Mouse (Mus musculus) hindbrain, embryonic 13.5 days (tissue): ENCODE results near the gene Fcna. TPM values are rescaled to one million over a fixed set of nuclear protein-coding genes. Genes with fewer than 3 reads are reported as not detected.
A peak's percentile ranks its signal among the peaks of the same experiment; 100 is the strongest.

Experiments
- ATAC-seq: fragments of 200-750 bp; cut with Nextera tagmentation; 2 replicates; pipeline ENCODE4 v1.8.0; 2017; ENCODE audit warnings: moderate TSS enrichment; ENCODE audit not compliant: low FRiP score
- H3K27ac ChIP-seq: fragments of 300-500 bp; sonication (generic); 2 replicates; pipeline ENCODE4 v1.5.1; 2015; ENCODE audit warnings: inconsistent platforms, mild to moderate bottlenecking, moderate library complexity
- H3K27me3 ChIP-seq: fragments of 300-500 bp; sonication (generic); 2 replicates; pipeline ENCODE4 v1.6.1; 2015; ENCODE audit warnings: mild to moderate bottlenecking, inconsistent platforms
- H3K36me3 ChIP-seq: fragments of 300-500 bp; sonication (generic); 2 replicates; pipeline ENCODE4 v1.6.1; 2015; ENCODE audit warnings: mild to moderate bottlenecking, inconsistent platforms
- H3K4me1 ChIP-seq: fragments of 300-500 bp; sonication (generic); replicated peaks from 2 replicates; pipeline ENCODE4 v1.6.1; 2015; ENCODE audit warnings: inconsistent platforms
- H3K4me2 ChIP-seq: fragments of 300-500 bp; sonication (generic); 2 replicates; pipeline ENCODE4 v1.6.1; 2015; ENCODE audit warnings: inconsistent platforms, mild to moderate bottlenecking, moderate library complexity
- H3K4me3 ChIP-seq: fragments of 300-500 bp; sonication (generic); 2 replicates; pipeline ENCODE4 v1.5.1; 2015; ENCODE audit warnings: mild to moderate bottlenecking, inconsistent platforms
- H3K9ac ChIP-seq: fragments of 300-500 bp; sonication (generic); 2 replicates; pipeline ENCODE4 v1.6.1; 2015; ENCODE audit warnings: mild to moderate bottlenecking, inconsistent platforms
- H3K9me3 ChIP-seq: fragments of 300-500 bp; sonication (generic); 2 replicates; pipeline ENCODE4 v1.6.1; 2016; ENCODE audit warnings: inconsistent platforms
- WGBS: fragments of 180-500 bp; shearing (Covaris S2); methylation state at CpG from one replicate; pipeline ENCODE4 v1.1.7; 2015; 5-methylcytosine and 5-hydroxymethylcytosine counted together
- polyA plus RNA-seq: library from polyadenylated mRNA; unstranded; fragments of >200 nt; fragmentation: Nextera tagmentation; extraction: Ambion mirVana; gene quantifications from 2 replicates; pipeline ENCODE4 v1.2.1, GENCODE M21; 2015

Gene Fcna
- polyA plus RNA-seq, 1 experiment from 2014 or later, result 3.3 TPM

- H3K4me1 ChIP-seq, result peaks cover 16% of the 10 kb centered on the region
- 95% methylated on average over 5 of the region's 5 CpGs for WGBS
- no peaks in the 10 kb centered on the region for H3K9me3 ChIP-seq
- H3K9ac ChIP-seq, result no peak overlapping the region
- ATAC-seq, result no peak
- H3K4me3 ChIP-seq, result no peak overlapping the region
- H3K27me3 ChIP-seq, result no peaks in the 10 kb centered on the region
- peaks cover 63% of the 10 kb centered on the region for H3K36me3 ChIP-seq
- H3K4me2 ChIP-seq, result no peak overlapping the region
- H3K27ac ChIP-seq, result no peak overlapping the region
Observed at GRCm38 (mm10) chr2:25602526-25602925, 25.3 kb downstream of the Fcna start.

- Histone ChIP-seq H3K4me1 (no peaks in the 10 kb centered on the region), H3K4me2 (no peak overlapping the region), H3K27ac (no peak overlapping the region), H3K9me3 (no peaks in the 10 kb centered on the region), H3K27me3 (no peaks in the 10 kb centered on the region), H3K9ac (no peak overlapping the region), H3K36me3 (peaks cover 88% of the 10 kb centered on the region), H3K4me3 (no peak overlapping the region)
- ATAC-seq, result no peak
- 90% methylated on average over 2 of the region's 2 CpGs for WGBS
Observed at GRCm38 (mm10) chr2:25600037-25600436, 27.8 kb downstream of the Fcna start.

- Histone ChIP-seq H3K4me3 (no peak overlapping the region), H3K4me2 (no peak overlapping the region), H3K36me3 (peaks cover 92% of the 10 kb centered on the region), H3K27ac (no peak overlapping the region), H3K9ac (no peak overlapping the region), H3K9me3 (no peaks in the 10 kb centered on the region), H3K27me3 (no peaks in the 10 kb centered on the region), H3K4me1 (no peaks in the 10 kb centered on the region)
- no peak for ATAC-seq
- WGBS, result 100% methylated on average over 1 of the region's 1 CpGs
Observed at GRCm38 (mm10) chr2:25598749-25599148, 29.1 kb downstream of the Fcna start.

GRCm38 (mm10) chr2:25596765-25597510, 30.9 kb downstream of the Fcna start:
- H3K27me3 ChIP-seq, result no peaks in the 10 kb centered on the region
- H3K36me3 ChIP-seq, result peaks cover 95% of the 10 kb centered on the region
- H3K4me1 ChIP-seq, result no peaks in the 10 kb centered on the region
- WGBS, result 98% methylated on average over 5 of the region's 5 CpGs
- no peak overlapping the region for H3K4me3 ChIP-seq
- no peak overlapping the region for H3K9ac ChIP-seq
- no peak overlapping the region for H3K4me2 ChIP-seq
- no peak for ATAC-seq
- H3K27ac ChIP-seq, result no peak overlapping the region
- H3K9me3 ChIP-seq, result no peaks in the 10 kb centered on the region

GRCm38 (mm10) chr2:25591863-25592262, 36.0 kb downstream of the Fcna start:
- no peaks in the 10 kb centered on the region for H3K27me3 ChIP-seq
- no peak overlapping the region for H3K4me3 ChIP-seq
- no peak overlapping the region for H3K27ac ChIP-seq
- no peak for ATAC-seq
- no peak overlapping the region for H3K4me2 ChIP-seq
- peaks cover 90% of the 10 kb centered on the region for H3K36me3 ChIP-seq
- H3K9me3 ChIP-seq, result no peaks in the 10 kb centered on the region
- WGBS, result 88% methylated on average over 2 of the region's 2 CpGs
- H3K9ac ChIP-seq, result no peak overlapping the region
- H3K4me1 ChIP-seq, result no peaks in the 10 kb centered on the region

- no peak for ATAC-seq
- 95% methylated on average over 8 of the region's 8 CpGs for WGBS
Observed at GRCm38 (mm10) chr2:25588227-25588907, 39.5 kb downstream of the Fcna start.

GRCm38 (mm10) chr2:25587290-25587689, 40.5 kb downstream of the Fcna start:
- H3K4me2 ChIP-seq, result no peak overlapping the region
- no peak overlapping the region for H3K4me3 ChIP-seq
- no peak overlapping the region for H3K27ac ChIP-seq
- H3K9me3 ChIP-seq, result no peaks in the 10 kb centered on the region
- ATAC-seq, result no peak
- no peak overlapping the region for H3K9ac ChIP-seq
- WGBS, result 89% methylated on average over 8 of the region's 8 CpGs
- H3K27me3 ChIP-seq, result no peaks in the 10 kb centered on the region
- H3K4me1 ChIP-seq, result peaks cover 17% of the 10 kb centered on the region
- peaks cover 87% of the 10 kb centered on the region for H3K36me3 ChIP-seq

More at GRCm38 (mm10) chr2:25588227-25588907, 39.5 kb downstream of the Fcna start:
- Histone ChIP-seq H3K27me3 (no peaks in the 10 kb centered on the region), H3K36me3 (peaks cover 94% of the 10 kb centered on the region), H3K9ac (no peak overlapping the region), H3K27ac (no peak overlapping the region), H3K4me1 (peaks cover 6% of the 10 kb centered on the region), H3K4me2 (no peak overlapping the region), H3K9me3 (no peaks in the 10 kb centered on the region), H3K4me3 (no peak overlapping the region)

GRCm38 (mm10) chr2:25585601-25586000, 42.2 kb downstream of the Fcna start:
- 91% methylated on average over 3 of the region's 3 CpGs for WGBS
- Histone ChIP-seq H3K4me1 (peaks cover 32% of the 10 kb centered on the region), H3K27me3 (peaks cover 4% of the 10 kb centered on the region), H3K4me3 (no peak overlapping the region), H3K9me3 (no peaks in the 10 kb centered on the region), H3K27ac (no peak overlapping the region), H3K9ac (no peak overlapping the region), H3K36me3 (peaks cover 70% of the 10 kb centered on the region), H3K4me2 (no peak overlapping the region)
- ATAC-seq, result no peak

GRCm38 (mm10) chr2:25584856-25585255, 43.0 kb downstream of the Fcna start:
- no peak overlapping the region for H3K4me3 ChIP-seq
- no peak overlapping the region for H3K27ac ChIP-seq
- H3K36me3 ChIP-seq, result peaks cover 63% of the 10 kb centered on the region
- 86% methylated on average over 4 of the region's 4 CpGs for WGBS
- ATAC-seq, result no peak
- H3K4me1 ChIP-seq, result peaks cover 39% of the 10 kb centered on the region
- no peak overlapping the region for H3K9ac ChIP-seq
- H3K27me3 ChIP-seq, result peaks cover 11% of the 10 kb centered on the region
- no peaks in the 10 kb centered on the region for H3K9me3 ChIP-seq
- no peak overlapping the region for H3K4me2 ChIP-seq

- WGBS, result 93% methylated on average over 3 of the region's 3 CpGs
- peaks cover 57% of the 10 kb centered on the region for H3K36me3 ChIP-seq
Observed at GRCm38 (mm10) chr2:25584152-25584551, 43.7 kb downstream of the Fcna start.

GRCm38 (mm10) chr2:25583571-25583970, 44.3 kb downstream of the Fcna start:
- peak overlapping the region; percentile 65 for H3K27ac ChIP-seq
- H3K9ac ChIP-seq, result peak overlapping the region; percentile 43; the same call in 1 of the 2 replicates
- no peak overlapping the region for H3K4me3 ChIP-seq
- 79% methylated on average over 4 of the region's 4 CpGs for WGBS
- peaks cover 52% of the 10 kb centered on the region for H3K4me1 ChIP-seq
- H3K4me2 ChIP-seq, result no peak overlapping the region
- peaks cover 53% of the 10 kb centered on the region for H3K36me3 ChIP-seq
- no peak for ATAC-seq
- H3K27me3 ChIP-seq, result peaks cover 24% of the 10 kb centered on the region
- no peaks in the 10 kb centered on the region for H3K9me3 ChIP-seq

More at GRCm38 (mm10) chr2:25584152-25584551, 43.7 kb downstream of the Fcna start:
- Histone ChIP-seq H3K27me3 (peaks cover 18% of the 10 kb centered on the region), H3K9ac (no peak overlapping the region), H3K4me2 (no peak overlapping the region), H3K27ac (no peak overlapping the region), H3K4me1 (peaks cover 46% of the 10 kb centered on the region), H3K9me3 (no peaks in the 10 kb centered on the region), H3K4me3 (no peak overlapping the region)
- ATAC-seq, result no peak

GRCm38 (mm10) chr2:25583120-25583481, 44.7 kb downstream of the Fcna start:
- Histone ChIP-seq H3K27me3 (peaks cover 29% of the 10 kb centered on the region), H3K36me3 (peaks cover 49% of the 10 kb centered on the region), H3K9me3 (no peaks in the 10 kb centered on the region), H3K27ac (peak overlapping the region; percentile 65), H3K4me2 (no peak overlapping the region), H3K9ac (peak overlapping the region; percentile 43; the same call in 1 of the 2 replicates), H3K4me1 (peaks cover 57% of the 10 kb centered on the region), H3K4me3 (no peak overlapping the region)
- ATAC-seq, result no peak
- 74% methylated on average over 6 of the region's 6 CpGs for WGBS
